Mouse (Mus musculus) monocyte, adult 59 days (primary cell): ENCODE measurements around the gene Twsg1. TPM values are rescaled to one million over a fixed set of nuclear protein-coding genes. Genes with fewer than 3 reads are reported as not detected.

Experiments
- total RNA-seq, 2 experiments: library from RNA; stranded (reverse); gene quantifications; one replicate each; pipeline ENCODE4 v1.2.4; 2023

Twsg1 gene
- total RNA-seq = 1 to 10 TPM; 4.0 to 4.3 TPM

GRCm38 (mm10) chr17:65950622-65951404 lies at the start of gene Twsg1:
TSS of gene Twsg1 (minus strand) at chr17:65951226.

DNA sequence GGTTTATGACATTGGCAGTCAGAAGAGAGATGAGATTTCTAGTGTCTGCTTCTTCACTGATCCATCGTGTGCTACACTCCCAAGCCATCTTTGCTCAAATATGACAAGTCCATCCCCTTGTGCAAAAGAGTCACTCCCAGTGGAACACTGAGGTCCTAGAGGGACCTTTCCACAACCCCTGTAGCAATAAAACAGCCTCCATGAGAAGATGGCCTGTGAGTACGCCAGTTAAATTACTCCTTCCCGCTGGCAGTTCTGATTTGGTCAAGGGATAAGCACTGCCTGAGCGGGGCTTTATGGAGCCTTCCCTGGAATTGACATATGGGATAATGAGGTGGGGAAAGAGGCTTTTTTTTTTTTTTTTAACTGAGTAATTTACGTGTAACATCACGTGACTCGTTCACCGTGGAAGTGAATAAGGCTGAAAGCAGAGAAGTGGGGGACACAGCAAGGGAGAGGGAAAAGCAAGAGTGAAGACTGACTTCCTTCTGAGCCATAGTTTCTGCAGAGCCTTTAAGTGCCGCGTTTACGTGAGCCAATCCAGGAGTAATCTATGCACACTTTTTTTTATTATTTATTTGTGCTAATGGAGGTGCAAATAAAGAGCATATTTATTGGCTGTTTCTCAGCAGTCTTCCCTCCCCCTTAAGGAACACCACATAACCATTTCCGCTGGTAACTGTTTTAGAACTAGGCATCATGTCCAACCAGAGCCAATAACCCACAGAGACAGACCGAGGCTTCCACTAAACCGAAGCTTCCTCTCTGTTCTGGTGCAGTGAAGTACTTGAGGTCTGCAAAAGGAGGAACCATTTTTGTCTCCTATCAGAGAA lies 65.1 kb downstream of the Twsg1 start, which contains the start of gene Ralbp1:
TSS of gene Ralbp1 (minus strand) at position 102 of the 833 bp plus-strand sequence.

Other genes with a start within 250 kb of the Twsg1 start
- gene Rab31, start 178.5 kb downstream of the Twsg1 start, total RNA-seq = 100 to 1,000 TPM in 1 of 2 experiments, 10 to 100 TPM in 1; 98.3 to 105 TPM
- gene Ppp4r1, start 168.7 kb downstream of the Twsg1 start, total RNA-seq = 100 to 1,000 TPM; 112 to 115 TPM
- gene Ralbp1, start 65.4 kb downstream of the Twsg1 start, total RNA-seq = 10 to 100 TPM; 75.4 to 76.1 TPM
- 10 to 100 TPM; 28.9 to 34.1 TPM for gene Ankrd12, start 125.9 kb upstream of the Twsg1 start, total RNA-seq
- 10 to 100 TPM; 72.3 to 85.7 TPM for gene Ndufv2, start 150.3 kb upstream of the Twsg1 start, total RNA-seq
- gene Washc1, start 160.3 kb upstream of the Twsg1 start, total RNA-seq = 10 to 100 TPM; 47.7 to 49.9 TPM
- 1 to 10 TPM; 3.9 to 4.6 TPM for gene Ddx11, start 172.3 kb upstream of the Twsg1 start, total RNA-seq